ENCODE assay signal across 38 mouse cellular contexts in genomic region chr9:75316771-75317170, GRCm38 (mm10). TPM values are rescaled to one million over a fixed set of nuclear protein-coding genes. Genes with fewer than 3 reads are reported as not detected.
"Had no signal": no experiment of that assay in that cellular context is flagged by ENCODE, and none has a peak within 500 bp of the region (broad histone marks: within the 10 kb centered on the region; RNA-seq: fewer than 3 reads in every experiment).

No protein-coding gene starts in this region.

- DNase-seq: gastrocnemius, postnatal 14 days; gastrocnemius, postnatal 36 days; heart, adult 11 months; heart, postnatal 10 days; heart, postnatal 4 days; kidney, adult 18-20 months; kidney, adult 8-10 months; kidney, postnatal 10 days; kidney, postnatal 25 days; kidney, postnatal 4 days; liver; liver, embryonic 13.5 days; liver, postnatal 0 days had no signal

- H3K27ac ChIP-seq: heart, embryonic 10.5 days; hindbrain, embryonic 10.5 days; hindbrain, embryonic 12.5 days; hindbrain, embryonic 14.5 days; intestine, embryonic 15.5 days; left cerebral cortex, adult 2 months; limb, embryonic 10.5 days; limb, embryonic 12.5 days; liver, embryonic 13.5 days; liver, embryonic 15.5 days had no signal

- H3K4me3 ChIP-seq: heart, embryonic 10.5 days; heart, embryonic 12.5 days; hindbrain, embryonic 10.5 days; hindbrain, embryonic 12.5 days; intestine, embryonic 15.5 days; left cerebral cortex, adult 2 months; limb, embryonic 10.5 days; limb, embryonic 12.5 days; liver, embryonic 13.5 days; liver, embryonic 15.5 days had no signal

RNA-seq across cellular contexts. Expression of gene Bcl2l10, which starts 30.8 kb away (rescaled TPM):
- total RNA-seq: gastrocnemius, adult 18-20 months; gastrocnemius, adult 8-10 months; gastrocnemius, postnatal 14 days; gastrocnemius, postnatal 36 days; heart, adult 8-10 months; heart, postnatal 10 days; heart, postnatal 25 days; layer of hippocampus, postnatal 10 days; left cerebral cortex, adult 2 months; left cerebral cortex, postnatal 36 days had no signal
- polyA plus RNA-seq: heart, embryonic 10.5 days; heart, embryonic 12.5 days; heart, embryonic 14.5 days; heart, embryonic 16.5 days; hindbrain, embryonic 10.5 days; hindbrain, embryonic 12.5 days; hindbrain, embryonic 14.5 days; hindbrain, embryonic 16.5 days; inflammation-experienced regulatory T-cells, adult 6 months; intestine, embryonic 15.5 days; intestine, postnatal 0 days; kidney, embryonic 14.5 days; kidney, embryonic 16.5 days; limb, embryonic 10.5 days; limb, embryonic 12.5 days; limb, embryonic 14.5 days; liver, embryonic 11.5 days; liver, embryonic 13.5 days; liver, embryonic 15.5 days; liver, postnatal 0 days had no signal
